Mouse (Mus musculus) cerebellum, adult 8-10 months (tissue): ENCODE results near the gene Ddx1.

Experiments
- DNase-seq: peaks from one replicate; pipeline ENCODE4 v3.0.0; 2022

Ddx1 gene

DNA sequence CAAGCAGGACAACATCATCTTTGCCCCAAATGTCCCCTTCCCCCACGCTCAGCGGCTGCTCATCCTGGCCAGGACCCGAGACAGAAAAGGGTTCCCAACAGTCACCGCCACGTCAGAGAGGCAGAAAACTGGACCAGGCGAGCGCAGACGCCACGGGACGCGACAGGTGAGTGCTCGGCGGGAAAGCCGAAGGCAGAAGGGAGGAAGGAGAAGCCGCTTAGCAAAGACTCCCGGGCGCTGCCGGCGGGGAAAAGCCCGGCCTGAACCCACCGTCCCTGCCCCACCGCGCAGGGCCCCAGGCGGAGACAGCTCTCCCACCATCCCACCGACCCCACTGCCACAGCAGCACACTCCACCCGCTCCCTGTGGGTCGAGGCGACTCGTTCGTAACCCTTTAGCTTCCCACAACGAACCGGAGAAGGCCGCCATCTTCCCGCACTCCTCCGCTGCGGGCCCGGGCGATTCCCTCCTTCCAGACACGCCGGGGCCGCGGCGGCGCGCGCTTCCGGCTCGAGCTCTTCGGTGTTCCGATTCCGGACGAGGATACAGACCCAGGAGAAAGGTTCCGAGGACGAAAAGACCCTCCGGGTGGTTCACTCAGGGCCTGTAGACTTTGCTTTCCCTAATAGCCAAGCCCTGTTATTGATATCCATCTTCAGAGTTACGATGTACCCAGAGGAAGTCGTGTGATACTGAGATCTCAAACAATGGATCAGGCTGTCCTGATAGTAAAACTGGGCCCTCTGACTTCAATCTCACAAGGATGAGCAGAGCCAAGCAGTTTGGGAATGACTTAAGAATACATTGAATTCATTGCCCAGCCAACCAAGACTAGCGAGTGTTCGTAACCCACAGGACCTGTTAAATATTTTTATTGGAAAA is at the start of gene Ddx1:
Gene Ddx1 (minus strand): TSS at position 523 of the 882 bp plus-strand sequence.
- peak; percentile 85 for DNase-seq

GRCm38 (mm10) chr12:13293421-13293881 is 44.4 kb upstream of the Ddx1 start:
- no peak for DNase-seq

- no peak for DNase-seq
These were observed 42.4 kb upstream of the Ddx1 start for GRCm38 (mm10) chr12:13291453-13291852.

GRCm38 (mm10) chr12:13269570-13270390 is 20.8 kb upstream of the Ddx1 start:
- DNase-seq, result no peak

DNA sequence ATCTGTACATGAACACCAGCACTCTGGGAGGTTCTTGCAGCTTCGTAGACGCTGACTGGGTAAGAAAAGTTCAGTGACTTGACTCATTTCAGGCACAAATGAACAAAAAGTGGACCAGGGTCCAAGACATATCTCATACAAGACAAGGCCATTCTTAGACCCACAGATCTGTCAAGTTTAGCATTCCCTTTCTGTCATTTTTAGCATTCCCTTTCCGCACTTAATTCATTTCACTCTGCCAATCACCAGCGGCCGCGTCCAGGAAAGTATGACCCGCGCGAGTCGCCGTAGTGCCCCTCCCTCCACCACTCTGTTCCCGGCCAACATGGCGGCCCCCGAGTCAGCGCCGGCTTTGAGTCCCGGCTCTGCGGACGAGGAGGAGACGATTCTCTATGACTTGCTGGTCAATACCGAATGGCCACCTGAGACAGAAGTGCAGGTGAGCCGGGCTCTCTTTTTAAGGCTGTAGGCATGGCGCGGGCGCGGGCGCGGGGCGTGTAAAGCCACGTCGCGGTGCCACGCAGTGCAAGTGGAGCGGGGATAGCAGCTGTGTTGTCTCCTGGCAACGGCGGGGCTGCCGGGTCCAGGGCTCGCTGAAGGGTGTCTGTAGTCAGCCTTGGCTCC is 19.9 kb upstream of the Ddx1 start, which contains the start of gene Nbas:
Gene Nbas (plus strand): TSS at position 308 of the 624 bp plus-strand sequence.
- peak; percentile 88 for DNase-seq

GRCm38 (mm10) chr12:13268412-13268811 is 19.4 kb upstream of the Ddx1 start:
- DNase-seq, result no peak

GRCm38 (mm10) chr12:13255701-13256100 is 6.7 kb upstream of the Ddx1 start:
- no peak for DNase-seq

DNA sequence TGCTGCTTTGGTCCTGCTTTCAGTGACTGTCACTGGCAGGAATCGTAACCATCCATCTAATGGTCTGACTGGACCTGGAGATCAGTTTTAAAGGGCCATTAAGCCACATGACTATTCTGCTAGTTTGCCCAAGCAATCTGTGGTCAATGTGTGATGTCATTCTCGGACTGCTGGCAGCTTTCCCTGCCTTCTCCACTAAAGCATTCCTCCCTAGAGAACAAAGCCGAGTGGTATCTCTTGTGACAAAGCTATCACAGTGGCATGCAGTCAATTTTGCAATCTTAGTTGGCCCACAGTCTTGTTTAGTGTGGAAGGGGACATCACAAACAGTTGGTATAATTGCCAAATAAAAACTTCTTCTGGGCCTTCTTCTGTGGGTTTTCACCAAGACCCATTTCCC is 6.1 kb upstream of the Ddx1 start:
- DNase-seq, result no peak

DNA sequence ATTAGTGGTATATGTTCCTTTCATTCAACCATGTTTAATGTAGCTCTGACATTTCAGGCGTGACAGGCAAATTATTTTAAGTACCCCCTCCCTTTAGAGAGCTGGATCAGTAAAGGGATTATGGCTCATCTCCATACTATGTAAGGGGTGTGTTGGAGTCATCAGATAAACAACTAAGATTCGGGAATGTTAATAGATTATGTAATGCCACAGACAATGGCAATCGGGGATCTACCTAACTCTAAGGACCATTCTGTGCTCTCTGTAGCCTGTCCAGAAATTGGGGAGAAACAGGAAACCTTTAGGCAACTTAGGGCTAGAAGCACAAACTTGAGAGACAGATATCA is 533 bp upstream of the Ddx1 start:
- DNase-seq, result no peak

DNA sequence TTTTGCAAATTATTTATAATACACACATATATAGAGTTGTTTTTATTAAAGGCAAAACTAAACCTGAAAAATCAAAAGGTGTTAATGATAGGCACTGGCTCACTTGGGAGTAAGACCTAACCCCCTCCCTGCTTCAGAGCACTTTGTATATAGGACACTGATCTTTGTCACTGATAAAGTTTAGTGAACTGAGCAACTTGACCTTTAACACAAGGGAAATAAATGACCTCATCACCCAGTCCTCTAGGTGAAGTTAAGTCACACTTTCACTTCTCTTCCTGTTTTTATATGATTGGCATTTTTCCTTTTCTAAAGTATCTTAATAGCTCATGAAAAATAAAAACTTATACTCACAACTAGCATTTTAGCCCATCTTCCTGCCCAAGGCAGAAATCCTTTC is 6.6 kb downstream of the Ddx1 start:
- DNase-seq, result no peak

DNA sequence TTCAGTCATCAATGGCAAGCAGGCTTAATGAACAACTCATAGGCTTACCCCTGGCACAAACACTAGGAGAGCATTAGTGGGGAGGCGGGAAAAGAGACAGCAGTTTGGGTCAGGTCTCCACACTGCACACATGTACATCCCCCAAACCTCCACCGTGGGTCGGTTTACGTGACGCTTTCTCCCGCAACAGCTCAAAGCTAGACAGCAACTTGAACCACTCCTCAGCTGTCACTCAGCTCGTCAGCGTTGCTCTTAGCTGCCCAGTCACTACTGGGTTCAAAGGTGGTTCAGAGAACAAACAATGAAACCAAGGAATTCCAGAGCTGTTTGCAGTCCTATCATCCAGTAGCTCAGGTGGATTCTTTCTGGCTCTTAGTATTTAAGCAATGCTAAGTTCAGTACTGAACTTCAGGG is 30.9 kb downstream of the Ddx1 start:
- DNase-seq, result no peak

DNA sequence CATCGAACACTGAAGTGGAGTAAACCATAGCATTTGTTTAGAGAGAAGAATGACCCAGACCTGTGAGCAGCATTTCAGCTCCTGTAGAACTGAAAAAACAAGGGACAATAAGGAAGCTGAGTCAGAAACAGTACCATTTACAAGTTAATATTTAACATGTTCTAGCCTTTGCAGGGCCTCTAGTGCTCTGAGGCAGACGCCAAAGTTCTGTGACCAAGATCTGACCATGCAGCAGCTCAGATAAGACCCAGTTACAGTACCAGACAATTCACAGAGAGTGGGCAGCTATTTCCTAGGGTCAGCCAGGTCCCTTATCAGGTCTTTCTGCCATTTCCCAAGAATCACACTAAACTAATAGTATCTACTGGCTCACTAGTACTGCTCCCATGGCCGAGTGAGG is 31.4 kb downstream of the Ddx1 start:
- DNase-seq, result no peak

- no peak for DNase-seq
These were observed 32.4 kb downstream of the Ddx1 start for GRCm38 (mm10) chr12:13216501-13217103.

- DNase-seq, result peak; percentile 68
These were observed 34.4 kb downstream of the Ddx1 start for GRCm38 (mm10) chr12:13214345-13215278.

DNA sequence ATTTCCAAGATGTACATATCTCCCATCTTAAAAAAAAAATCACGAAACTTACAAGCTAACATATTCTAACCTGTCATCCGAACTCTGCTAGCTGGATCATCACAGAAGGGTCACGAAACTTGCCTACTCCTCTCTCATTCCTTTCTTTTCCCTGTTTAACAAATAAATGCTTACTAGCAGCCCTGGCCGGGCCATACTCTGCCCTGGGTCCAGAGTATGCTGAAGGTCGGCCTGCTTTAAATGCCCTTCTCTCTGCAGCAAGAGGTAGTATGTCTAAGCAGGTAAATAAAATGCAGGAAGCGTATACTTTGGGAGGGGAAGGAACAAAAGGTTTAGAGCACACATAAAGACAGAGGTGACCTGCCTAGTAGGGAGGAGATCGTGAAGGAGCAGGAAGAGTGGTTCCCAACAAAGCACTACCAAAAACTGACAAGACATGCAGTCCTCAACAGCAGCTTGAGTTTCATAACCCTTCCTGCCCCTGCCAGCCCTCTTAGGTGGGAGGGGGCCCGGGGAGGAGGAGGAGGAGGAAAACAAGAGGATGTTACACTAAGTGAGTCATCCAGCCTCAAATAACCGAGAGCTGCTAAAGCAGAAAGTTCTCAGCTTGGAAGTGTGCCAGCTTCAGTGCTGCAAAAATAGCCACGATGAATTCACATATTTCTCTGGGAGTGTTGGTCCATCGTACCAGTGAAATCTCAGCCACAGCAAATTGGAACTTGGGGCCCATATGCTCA is 37.1 kb downstream of the Ddx1 start:
- DNase-seq, result no peak

DNA sequence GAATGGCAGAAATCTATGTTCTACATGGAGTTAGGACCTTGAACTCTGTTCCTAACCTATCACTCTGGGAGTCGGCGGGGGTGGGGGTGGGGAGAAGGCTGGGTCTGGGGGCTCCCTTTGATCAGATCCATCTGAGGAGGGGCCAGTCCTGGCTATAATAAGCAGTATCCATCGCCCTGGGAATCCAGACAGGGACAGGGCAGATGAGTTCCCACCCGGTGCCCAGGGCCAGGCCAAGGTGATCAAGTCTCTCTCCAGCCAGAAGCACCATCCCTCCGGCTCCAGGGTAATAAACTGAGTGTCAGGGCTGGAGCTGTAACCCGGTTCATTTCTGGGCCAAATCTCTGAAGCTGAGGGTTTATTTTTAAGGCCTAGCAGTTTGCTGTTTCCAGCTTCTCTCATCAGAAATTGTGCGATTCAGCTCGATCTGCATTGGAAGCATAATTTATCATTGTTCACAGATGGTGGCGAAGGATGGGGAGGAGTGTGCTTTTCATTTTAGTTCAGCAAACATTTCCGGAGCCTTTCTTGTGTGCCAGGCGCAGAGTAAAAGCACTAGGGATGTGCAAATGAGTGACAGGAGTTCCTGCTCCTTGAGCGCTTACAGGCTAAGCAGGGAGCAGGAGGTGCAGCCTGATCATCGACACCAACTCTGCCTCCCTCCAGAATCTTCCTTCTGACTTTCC is 39.2 kb downstream of the Ddx1 start:
- DNase-seq, result no peak

GRCm38 (mm10) chr12:13208983-13209451 is 40.0 kb downstream of the Ddx1 start:
- DNase-seq, result no peak

DNA sequence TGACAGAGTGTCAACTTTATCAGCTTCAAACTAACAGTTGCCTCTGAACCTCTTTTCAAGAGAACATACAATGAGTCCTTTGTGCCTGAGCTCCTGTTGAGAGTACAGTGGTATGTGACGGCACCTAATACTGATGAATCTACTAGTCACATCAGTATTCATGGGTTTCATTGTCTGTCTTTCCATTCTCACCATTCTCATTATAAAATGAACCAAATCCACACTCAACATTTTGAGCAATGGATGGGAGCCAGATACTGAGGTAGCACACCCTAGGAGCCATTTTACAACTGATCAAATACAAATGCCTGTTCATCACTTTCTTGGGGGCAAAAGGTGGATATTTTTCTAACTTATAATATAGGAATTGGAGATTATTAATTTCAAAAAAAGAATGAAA is 40.5 kb downstream of the Ddx1 start:
- no peak for DNase-seq

DNA sequence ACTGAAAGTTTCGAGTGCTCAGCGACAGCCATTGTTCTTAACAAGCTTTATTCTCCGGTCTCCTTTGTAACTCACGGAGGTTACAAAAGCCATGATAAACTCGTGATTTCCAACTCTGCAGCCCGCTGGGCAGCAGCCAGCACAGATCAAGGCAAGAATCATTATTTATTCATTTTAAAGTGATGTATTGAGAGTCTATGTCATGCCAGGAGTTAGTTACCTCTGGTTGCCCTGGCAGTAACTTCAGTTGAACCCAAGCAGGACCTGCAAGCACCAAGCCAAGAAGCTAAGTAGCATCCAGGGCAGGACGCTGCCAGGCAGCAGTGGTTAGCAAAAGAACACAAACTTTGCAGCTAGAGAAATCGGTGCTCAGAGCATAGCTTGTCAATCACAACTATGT is 41.9 kb downstream of the Ddx1 start:
- no peak for DNase-seq

GRCm38 (mm10) chr12:13205733-13206132 is 43.3 kb downstream of the Ddx1 start:
- DNase-seq, result no peak
